Mouse (Mus musculus): ENCODE data around the gene Wdr95. TPM values are rescaled to one million over a fixed set of nuclear protein-coding genes. Genes with fewer than 3 reads are reported as not detected.

Gene Wdr95
- polyA plus RNA-seq, 2 experiments = not detected

- ATAC-seq (ENCODE audit: insufficient read depth) (no peak), DNase-seq (ENCODE audit: low read depth in 3 of 3, low spot score in 3 of 3) (no peak)
- Histone ChIP-seq H3K4me3 (ENCODE audit: insufficient read depth in 1 of 2, low read depth in 2 of 2, low read length in 2 of 2) (no peak overlapping the region), H3K4me1 (replicated peaks; ENCODE audit: control insufficient read depth in 2 of 2, insufficient read depth in 2 of 2, low read length in 1 of 2) (no peaks in the 10 kb centered on the region), H3K9me3 (ENCODE audit: control insufficient read depth, low read length) (no peaks in the 10 kb centered on the region), H3K9ac (replicated peaks) (no peak overlapping the region), H3K36me3 (replicated peaks; ENCODE audit: control insufficient read depth, insufficient read depth, low read depth) (no peaks in the 10 kb centered on the region), H3K27me3 (ENCODE audit: control insufficient read depth, insufficient read depth, low read length) (no peaks in the 10 kb centered on the region), H3K4me2 (ENCODE audit: low read depth) (no peak overlapping the region), H3K27ac (no peak overlapping the region)
- 66% methylated on average over 8 of the region's 8 CpGs for WGBS (ENCODE audit: insufficient replicate concordance)
- no peak for TF ChIP-seq CTCF (IDR thresholded peaks at IDR 0.05; ENCODE audit: low read depth)
- no peak for TF ChIP-seq EP300 (IDR thresholded peaks at IDR 0.05; ENCODE audit: low read depth)
Observed at GRCm38 (mm10) chr5:149554397-149554796, 25.9 kb downstream of the Wdr95 start.

- H3K27me3 ChIP-seq (ENCODE audit: control insufficient read depth, insufficient read depth, low read length) = no peaks in the 10 kb centered on the region
- no peak overlapping the region for H3K27ac ChIP-seq
- no peak overlapping the region for H3K4me2 ChIP-seq (ENCODE audit: low read depth)
- H3K36me3 ChIP-seq (replicated peaks; ENCODE audit: control insufficient read depth, insufficient read depth, low read depth) = no peaks in the 10 kb centered on the region
- H3K9me3 ChIP-seq (ENCODE audit: control insufficient read depth, low read length) = no peaks in the 10 kb centered on the region
- no peak overlapping the region for H3K4me3 ChIP-seq (ENCODE audit: insufficient read depth in 1 of 2, low read depth in 2 of 2, low read length in 2 of 2)
- ATAC-seq (ENCODE audit: insufficient read depth) (no peak), DNase-seq (ENCODE audit: low read depth in 3 of 3, low spot score in 3 of 3) (no peak)
- no peak for TF ChIP-seq EP300 (IDR thresholded peaks at IDR 0.05; ENCODE audit: low read depth)
- TF ChIP-seq CTCF (IDR thresholded peaks at IDR 0.05; ENCODE audit: low read depth) = no peak
- no peak overlapping the region for H3K9ac ChIP-seq (replicated peaks)
- WGBS (ENCODE audit: insufficient replicate concordance) = 50% methylated on average over 11 of the region's 11 CpGs
- H3K4me1 ChIP-seq (replicated peaks; ENCODE audit: control insufficient read depth in 2 of 2, insufficient read depth in 2 of 2, low read length in 1 of 2) = no peaks in the 10 kb centered on the region
Observed at GRCm38 (mm10) chr5:149560903-149561588, 32.6 kb downstream of the Wdr95 start.

GRCm38 (mm10) chr5:149566026-149566425 is 37.5 kb downstream of the Wdr95 start:
- WGBS (ENCODE audit: insufficient replicate concordance) = 61% methylated on average over 11 of the region's 11 CpGs
- no peak for TF ChIP-seq CTCF (IDR thresholded peaks at IDR 0.05; ENCODE audit: low read depth)
- no peak for TF ChIP-seq EP300 (IDR thresholded peaks at IDR 0.05; ENCODE audit: low read depth)
- Histone ChIP-seq H3K27ac (no peak overlapping the region), H3K9ac (replicated peaks) (no peak overlapping the region), H3K27me3 (ENCODE audit: control insufficient read depth, insufficient read depth, low read length) (no peaks in the 10 kb centered on the region), H3K36me3 (replicated peaks; ENCODE audit: control insufficient read depth, insufficient read depth, low read depth) (no peaks in the 10 kb centered on the region), H3K9me3 (ENCODE audit: control insufficient read depth, low read length) (no peaks in the 10 kb centered on the region), H3K4me3 (ENCODE audit: insufficient read depth in 1 of 2, low read depth in 2 of 2, low read length in 2 of 2) (no peak overlapping the region), H3K4me1 (replicated peaks; ENCODE audit: control insufficient read depth in 2 of 2, insufficient read depth in 2 of 2, low read length in 1 of 2) (no peaks in the 10 kb centered on the region), H3K4me2 (ENCODE audit: low read depth) (no peak overlapping the region)
- ATAC-seq (ENCODE audit: insufficient read depth) (no peak), DNase-seq (ENCODE audit: low read depth in 3 of 3, low spot score in 3 of 3) (no peak)

- Histone ChIP-seq H3K9me3 (ENCODE audit: control insufficient read depth, low read length) (no peaks in the 10 kb centered on the region), H3K4me2 (ENCODE audit: low read depth) (no peak overlapping the region), H3K4me1 (replicated peaks; ENCODE audit: control insufficient read depth in 2 of 2, insufficient read depth in 2 of 2, low read length in 1 of 2) (no peaks in the 10 kb centered on the region), H3K27ac (no peak overlapping the region), H3K36me3 (replicated peaks; ENCODE audit: control insufficient read depth, insufficient read depth, low read depth) (no peaks in the 10 kb centered on the region), H3K9ac (replicated peaks) (no peak overlapping the region), H3K4me3 (ENCODE audit: insufficient read depth in 1 of 2, low read depth in 2 of 2, low read length in 2 of 2) (no peak overlapping the region), H3K27me3 (ENCODE audit: control insufficient read depth, insufficient read depth, low read length) (no peaks in the 10 kb centered on the region)
- ATAC-seq (ENCODE audit: insufficient read depth) = no peak
- TF ChIP-seq EP300 (IDR thresholded peaks at IDR 0.05; ENCODE audit: low read depth) = no peak
- WGBS (ENCODE audit: insufficient replicate concordance) = 66% methylated on average over 5 of the region's 5 CpGs
- DNase-seq (ENCODE audit: low read depth in 3 of 3, low spot score in 3 of 3) = no peak
Observed at GRCm38 (mm10) chr5:149566957-149567356, 38.5 kb downstream of the Wdr95 start.

- TF ChIP-seq CTCF (IDR thresholded peaks at IDR 0.05; ENCODE audit: low read depth) (no peak), EP300 (IDR thresholded peaks at IDR 0.05; ENCODE audit: low read depth) (no peak)
- 77% methylated on average over 13 of the region's 13 CpGs for WGBS (ENCODE audit: insufficient replicate concordance)
- no peaks in the 10 kb centered on the region for H3K4me1 ChIP-seq (replicated peaks; ENCODE audit: control insufficient read depth in 2 of 2, insufficient read depth in 2 of 2, low read length in 1 of 2)
- H3K9ac ChIP-seq (replicated peaks) = no peak overlapping the region
- ATAC-seq (ENCODE audit: insufficient read depth) (no peak), DNase-seq (ENCODE audit: low read depth in 3 of 3, low spot score in 3 of 3) (no peak)
- H3K27me3 ChIP-seq (ENCODE audit: control insufficient read depth, insufficient read depth, low read length) = no peaks in the 10 kb centered on the region
- no peak overlapping the region for H3K4me3 ChIP-seq (ENCODE audit: insufficient read depth in 1 of 2, low read depth in 2 of 2, low read length in 2 of 2)
- H3K36me3 ChIP-seq (replicated peaks; ENCODE audit: control insufficient read depth, insufficient read depth, low read depth) = no peaks in the 10 kb centered on the region
- H3K27ac ChIP-seq = no peak overlapping the region
- H3K4me2 ChIP-seq (ENCODE audit: low read depth) = no peak overlapping the region
- H3K9me3 ChIP-seq (ENCODE audit: control insufficient read depth, low read length) = no peaks in the 10 kb centered on the region
Observed at GRCm38 (mm10) chr5:149568993-149569392, 40.5 kb downstream of the Wdr95 start.

All from liver, embryonic 14.5 days (tissue).